Mouse (Mus musculus) bone marrow, adult 2 months (tissue): ENCODE measurements around the gene Nt5e. TPM values are rescaled to one million over a fixed set of nuclear protein-coding genes. Genes with fewer than 3 reads are reported as not detected.

Experiments used
- H3K27ac ChIP-seq: fragments of 200-500 bp; 2 replicates; pipeline ENCODE4 v1.5.1; 2012; ENCODE audit warnings: low read depth, mild to moderate bottlenecking, control low read depth, inconsistent platforms, low read length; ENCODE audit not compliant: control insufficient read depth, poor library complexity, insufficient read depth
- H3K4me1 ChIP-seq: fragments of 200-500 bp; 2 replicates; pipeline ENCODE4 v1.6.1; 2011; ENCODE audit warnings: low read length; ENCODE audit not compliant: control insufficient read depth, insufficient read depth
- H3K4me3 ChIP-seq: fragments of 200-500 bp; replicated peaks from 2 replicates; pipeline ENCODE3; 2011; ENCODE audit warnings: mild to moderate bottlenecking, low read depth, low read length, control low read depth; ENCODE audit not compliant: control insufficient read depth
- CTCF ChIP-seq: fragments of 200-500 bp; IDR thresholded peaks from 2 replicates; pipeline ENCODE4 v1.5.1; 2011; ENCODE audit warnings: low read length, control low read depth; ENCODE audit not compliant: control insufficient read depth, insufficient read depth
- POLR2A ChIP-seq: fragments of 200-500 bp; IDR thresholded peaks from 2 replicates; pipeline ENCODE4 v1.6.1; 2011; ENCODE audit warnings: low read depth, mild to moderate bottlenecking, control low read depth, low read length, borderline replicate concordance; ENCODE audit not compliant: control insufficient read depth
- WGBS: fragments of 180-500 bp; shearing (Covaris S2); methylation state at CpG from one replicate; pipeline ENCODE4 v1.1.7; 2018; 5-methylcytosine and 5-hydroxymethylcytosine counted together
- polyA plus RNA-seq: library from polyadenylated mRNA; stranded (reverse); fragments of >200 nt; gene quantifications from 2 replicates; pipeline ENCODE4 v1.2.4, GENCODE M21; 2011; ENCODE audit warnings: low replicate concordance; ENCODE audit not compliant: missing spikeins, insufficient read depth, insufficient read length

Gene Nt5e
- polyA plus RNA-seq, 1 experiment, result 1.8 TPM

- H3K4me1 ChIP-seq, result peaks cover 7% of the 10 kb centered on the region
- WGBS, result 56% methylated on average over 6 of the region's 6 CpGs
- no peak overlapping the region for H3K4me3 ChIP-seq
- TF ChIP-seq POLR2A (no peak), CTCF (no peak)
- no peak overlapping the region for H3K27ac ChIP-seq
Measured at GRCm38 (mm10) chr9:88352741-88353140, 25.7 kb downstream of the Nt5e start.

GRCm38 (mm10) chr9:88353459-88353858 is 26.5 kb downstream of the Nt5e start:
- no peak overlapping the region for H3K27ac ChIP-seq
- TF ChIP-seq CTCF (no peak), POLR2A (no peak)
- H3K4me1 ChIP-seq, result peaks cover 7% of the 10 kb centered on the region
- 84% methylated on average over 7 of the region's 7 CpGs for WGBS
- no peak overlapping the region for H3K4me3 ChIP-seq

GRCm38 (mm10) chr9:88357173-88357572 is 30.2 kb downstream of the Nt5e start:
- Histone ChIP-seq H3K27ac (no peak overlapping the region), H3K4me3 (no peak overlapping the region), H3K4me1 (peaks cover 6% of the 10 kb centered on the region)
- TF ChIP-seq POLR2A, result no peak
- no peak for TF ChIP-seq CTCF
- 10% methylated on average over 3 of the region's 3 CpGs for WGBS

- Histone ChIP-seq H3K4me1 (peaks cover 6% of the 10 kb centered on the region), H3K27ac (no peak overlapping the region), H3K4me3 (no peak overlapping the region)
- TF ChIP-seq CTCF, result no peak
- no peak for TF ChIP-seq POLR2A
- 21% methylated on average over 2 of the region's 2 CpGs for WGBS
Measured at GRCm38 (mm10) chr9:88359140-88359539, 32.1 kb downstream of the Nt5e start.

GRCm38 (mm10) chr9:88361211-88361909 is 34.4 kb downstream of the Nt5e start:
- TF ChIP-seq POLR2A (no peak), CTCF (no peak)
- no peak overlapping the region for H3K4me3 ChIP-seq
- no peak overlapping the region for H3K27ac ChIP-seq
- 58% methylated on average over 14 of the region's 14 CpGs for WGBS
- H3K4me1 ChIP-seq, result peaks cover 6% of the 10 kb centered on the region

- H3K27ac ChIP-seq, result no peak overlapping the region
- 36% methylated on average over 5 of the region's 5 CpGs for WGBS
- peaks cover 5% of the 10 kb centered on the region for H3K4me1 ChIP-seq
- TF ChIP-seq POLR2A, result no peak
- TF ChIP-seq CTCF, result no peak
- H3K4me3 ChIP-seq, result no peak overlapping the region
Measured at GRCm38 (mm10) chr9:88362055-88362850, 35.3 kb downstream of the Nt5e start.

GRCm38 (mm10) chr9:88363102-88363501 is 36.1 kb downstream of the Nt5e start:
- Histone ChIP-seq H3K4me1 (peaks cover 4% of the 10 kb centered on the region), H3K27ac (no peak overlapping the region), H3K4me3 (no peak overlapping the region)
- WGBS, result 92% methylated on average over 3 of the region's 3 CpGs
- TF ChIP-seq POLR2A (no peak), CTCF (no peak)

GRCm38 (mm10) chr9:88366308-88366707 is 39.3 kb downstream of the Nt5e start:
- TF ChIP-seq CTCF, result peak; percentile 59
- TF ChIP-seq POLR2A, result no peak
- no peak overlapping the region for H3K4me3 ChIP-seq
- no peak overlapping the region for H3K27ac ChIP-seq
- 57% methylated on average over 4 of the region's 4 CpGs for WGBS
- H3K4me1 ChIP-seq, result peaks cover 2% of the 10 kb centered on the region; the same call in 1 of the 2 replicates
